Mouse (Mus musculus) lung, adult 2 months (tissue): Measurements from ENCODE around the gene Eya3.

ENCODE experiments used
- CTCF ChIP-seq: fragments of 200-500 bp; IDR thresholded peaks from 2 replicates; pipeline ENCODE4 v1.5.1; 2011; ENCODE audit warnings: mild to moderate bottlenecking, low read length, control low read depth; ENCODE audit not compliant: insufficient read depth
- POLR2A ChIP-seq: fragments of 200-500 bp; IDR thresholded peaks from 2 replicates; pipeline ENCODE4 v1.6.1; 2011; ENCODE audit warnings: low read depth, mild to moderate bottlenecking, control low read depth, low read length, borderline replicate concordance; ENCODE audit errors: extremely low read depth

- TF ChIP-seq POLR2A (peak; percentile 84; the same call in 1 of the 2 replicates), CTCF (no peak)
Observed at GRCm38 (mm10) chr4:132638461-132639190, at the start of gene Eya3.
